Mouse (Mus musculus) liver, adult 2 months (tissue): ENCODE data around the gene Sult6b1.

Source experiments
- CTCF ChIP-seq: fragments of 200-500 bp; IDR thresholded peaks from 2 replicates; pipeline ENCODE4 v1.5.1; 2011; ENCODE audit warnings: low read depth, low read length, control low read depth
- POLR2A ChIP-seq: fragments of 200-500 bp; IDR thresholded peaks from 2 replicates; pipeline ENCODE4 v1.6.1; 2011; ENCODE audit warnings: low read length, control low read depth; ENCODE audit not compliant: insufficient read depth; ENCODE audit errors: extremely low read depth

- no peak for TF ChIP-seq CTCF
- TF ChIP-seq POLR2A: no peak
Observed at GRCm38 (mm10) chr17:78873886-78874285, 32.9 kb downstream of the Sult6b1 start.
